Mouse (Mus musculus): ENCODE data around the gene Rab15. TPM values are rescaled to one million over a fixed set of nuclear protein-coding genes. Genes with fewer than 3 reads are reported as not detected.
"Not testable (repeated sequence)": the region's sequence is repeated elsewhere in the genome, so short reads cannot be mapped to it uniquely, and the experiment has no call there.

Gene Rab15
- total and polyA plus RNA-seq, 2 experiments from 2014 or later: 1.1 to 1.7 TPM

- Histone ChIP-seq H3K4me3 (ENCODE audit: low read depth, low read length) (no peak overlapping the region), H3K27me3 (ENCODE audit: control insufficient read depth, insufficient read depth, low read length) (no peaks in the 10 kb centered on the region), H3K9ac (replicated peaks; ENCODE audit: low read depth, low read length) (no peak overlapping the region), H3K4me1 (ENCODE audit: control insufficient read depth, insufficient read depth) (peaks cover 14% of the 10 kb centered on the region), H3K36me3 (replicated peaks; ENCODE audit: control insufficient read depth, insufficient read depth, low read length) (no peaks in the 10 kb centered on the region), H3K4me2 (ENCODE audit: low read depth, low read length) (no peak overlapping the region), H3K27ac (ENCODE audit: low read depth) (no peak overlapping the region), H3K9me3 (replicated peaks; ENCODE audit: control insufficient read depth, low read length) (no peaks in the 10 kb centered on the region)
- no peak for TF ChIP-seq EP300 (IDR thresholded peaks at IDR 0.05; ENCODE audit: low read depth)
- TF ChIP-seq CTCF (IDR thresholded peaks at IDR 0.05; ENCODE audit: low read depth): no peak
- WGBS: 81% methylated on average over 11 of the region's 11 CpGs
- ATAC-seq (ENCODE audit: insufficient read depth, low read depth) (no peak), DNase-seq (ENCODE audit: low spot score) (no peak)
Observed at GRCm38 (mm10) chr12:76863651-76864050, 40.9 kb upstream of the Rab15 start.

- not testable (repeated sequence) for H3K4me1 ChIP-seq (ENCODE audit: control insufficient read depth, insufficient read depth); DNase-seq (ENCODE audit: low spot score); H3K27me3 ChIP-seq (ENCODE audit: control insufficient read depth, insufficient read depth, low read length); ATAC-seq (ENCODE audit: insufficient read depth, low read depth); H3K9me3 ChIP-seq (replicated peaks; ENCODE audit: control insufficient read depth, low read length); H3K4me2 ChIP-seq (ENCODE audit: low read depth, low read length); H3K9ac ChIP-seq (replicated peaks; ENCODE audit: low read depth, low read length); H3K4me3 ChIP-seq (ENCODE audit: low read depth, low read length); H3K36me3 ChIP-seq (replicated peaks; ENCODE audit: control insufficient read depth, insufficient read depth, low read length); H3K27ac ChIP-seq (ENCODE audit: low read depth)
- 82% methylated on average over 6 of the region's 6 CpGs for WGBS
Observed at GRCm38 (mm10) chr12:76858788-76859187, 36.1 kb upstream of the Rab15 start.

- no peak overlapping the region for H3K4me3 ChIP-seq (ENCODE audit: low read depth, low read length)
- no peak overlapping the region for H3K4me2 ChIP-seq (ENCODE audit: low read depth, low read length)
- H3K9me3 ChIP-seq (replicated peaks; ENCODE audit: control insufficient read depth, low read length): no peaks in the 10 kb centered on the region
- no peaks in the 10 kb centered on the region for H3K36me3 ChIP-seq (replicated peaks; ENCODE audit: control insufficient read depth, insufficient read depth, low read length)
- no peaks in the 10 kb centered on the region for H3K4me1 ChIP-seq (ENCODE audit: control insufficient read depth, insufficient read depth)
- DNase-seq (ENCODE audit: low spot score) (no peak), ATAC-seq (ENCODE audit: insufficient read depth, low read depth) (no peak)
- H3K9ac ChIP-seq (replicated peaks; ENCODE audit: low read depth, low read length): no peak overlapping the region
- TF ChIP-seq CTCF (IDR thresholded peaks at IDR 0.05; ENCODE audit: low read depth) (no peak), EP300 (IDR thresholded peaks at IDR 0.05; ENCODE audit: low read depth) (no peak)
- no peaks in the 10 kb centered on the region for H3K27me3 ChIP-seq (ENCODE audit: control insufficient read depth, insufficient read depth, low read length)
- H3K27ac ChIP-seq (ENCODE audit: low read depth): no peak overlapping the region
- 90% methylated on average over 10 of the region's 10 CpGs for WGBS
Observed at GRCm38 (mm10) chr12:76857087-76857486, 34.4 kb upstream of the Rab15 start.

GRCm38 (mm10) chr12:76853378-76854142 is 30.9 kb upstream of the Rab15 start:
- no peak overlapping the region for H3K4me3 ChIP-seq (ENCODE audit: low read depth, low read length)
- H3K36me3 ChIP-seq (replicated peaks; ENCODE audit: control insufficient read depth, insufficient read depth, low read length): no peaks in the 10 kb centered on the region
- no peaks in the 10 kb centered on the region for H3K9me3 ChIP-seq (replicated peaks; ENCODE audit: control insufficient read depth, low read length)
- ATAC-seq (ENCODE audit: insufficient read depth, low read depth) (no peak), DNase-seq (ENCODE audit: low spot score) (no peak)
- no peak for TF ChIP-seq EP300 (IDR thresholded peaks at IDR 0.05; ENCODE audit: low read depth)
- TF ChIP-seq CTCF (IDR thresholded peaks at IDR 0.05; ENCODE audit: low read depth): no peak
- no peak overlapping the region for H3K9ac ChIP-seq (replicated peaks; ENCODE audit: low read depth, low read length)
- H3K27ac ChIP-seq (ENCODE audit: low read depth): no peak overlapping the region
- WGBS: 87% methylated on average over 1 of the region's 1 CpGs
- H3K4me2 ChIP-seq (ENCODE audit: low read depth, low read length): no peak overlapping the region
- no peaks in the 10 kb centered on the region for H3K4me1 ChIP-seq (ENCODE audit: control insufficient read depth, insufficient read depth)
- no peaks in the 10 kb centered on the region for H3K27me3 ChIP-seq (ENCODE audit: control insufficient read depth, insufficient read depth, low read length)

- no peak overlapping the region for H3K4me3 ChIP-seq (ENCODE audit: low read depth, low read length)
- no peaks in the 10 kb centered on the region for H3K9me3 ChIP-seq (replicated peaks; ENCODE audit: control insufficient read depth, low read length)
- ATAC-seq (ENCODE audit: insufficient read depth, low read depth) (no peak), DNase-seq (ENCODE audit: low spot score) (no peak)
- H3K4me2 ChIP-seq (ENCODE audit: low read depth, low read length): no peak overlapping the region
- no peak overlapping the region for H3K9ac ChIP-seq (replicated peaks; ENCODE audit: low read depth, low read length)
- no peaks in the 10 kb centered on the region for H3K4me1 ChIP-seq (ENCODE audit: control insufficient read depth, insufficient read depth)
- WGBS: 91% methylated on average over 2 of the region's 2 CpGs
- TF ChIP-seq EP300 (IDR thresholded peaks at IDR 0.05; ENCODE audit: low read depth) (no peak), CTCF (IDR thresholded peaks at IDR 0.05; ENCODE audit: low read depth) (no peak)
- no peaks in the 10 kb centered on the region for H3K36me3 ChIP-seq (replicated peaks; ENCODE audit: control insufficient read depth, insufficient read depth, low read length)
- no peak overlapping the region for H3K27ac ChIP-seq (ENCODE audit: low read depth)
- no peaks in the 10 kb centered on the region for H3K27me3 ChIP-seq (ENCODE audit: control insufficient read depth, insufficient read depth, low read length)
Observed at GRCm38 (mm10) chr12:76852419-76852818, 29.7 kb upstream of the Rab15 start.

Data from heart, postnatal 0 days (tissue).